Mouse (Mus musculus) limb, embryonic 13.5 days (tissue): ENCODE results near the gene Ccdc63. TPM values are rescaled to one million over a fixed set of nuclear protein-coding genes. Genes with fewer than 3 reads are reported as not detected.

Experiments used
- ATAC-seq: fragments of 200-750 bp; cut with Nextera tagmentation; 2 replicates; pipeline ENCODE4 v1.8.0; 2017; ENCODE audit warnings: low read depth, moderate number of reproducible peaks, moderate TSS enrichment; ENCODE audit not compliant: low FRiP score
- H3K27ac ChIP-seq: fragments of 300-500 bp; sonication (generic); 2 replicates; pipeline ENCODE4 v1.5.1; 2015; ENCODE audit warnings: inconsistent platforms, mild to moderate bottlenecking, moderate library complexity
- H3K27me3 ChIP-seq: fragments of 300-500 bp; sonication (generic); 2 replicates; pipeline ENCODE4 v1.6.1; 2015; ENCODE audit warnings: mild to moderate bottlenecking, inconsistent platforms
- H3K36me3 ChIP-seq: fragments of 300-500 bp; sonication (generic); 2 replicates; pipeline ENCODE4 v1.6.1; 2015; ENCODE audit warnings: inconsistent platforms, mild to moderate bottlenecking, moderate library complexity
- H3K4me1 ChIP-seq: fragments of 300-500 bp; sonication (generic); 2 replicates; pipeline ENCODE4 v1.6.1; 2015; ENCODE audit warnings: inconsistent platforms
- H3K4me2 ChIP-seq: fragments of 300-500 bp; sonication (generic); replicated peaks from 2 replicates; pipeline ENCODE4 v1.6.1; 2015; ENCODE audit warnings: inconsistent platforms, mild to moderate bottlenecking, moderate library complexity
- H3K4me3 ChIP-seq: fragments of 300-500 bp; sonication (generic); 2 replicates; pipeline ENCODE4 v1.5.1; 2015; ENCODE audit warnings: moderate library complexity, mild to moderate bottlenecking, inconsistent platforms
- H3K9ac ChIP-seq: fragments of 300-500 bp; sonication (generic); 2 replicates; pipeline ENCODE4 v1.6.1; 2015; ENCODE audit warnings: mild to moderate bottlenecking, inconsistent platforms
- H3K9me3 ChIP-seq: fragments of 300-500 bp; sonication (generic); 2 replicates; pipeline ENCODE4 v1.6.1; 2016; ENCODE audit warnings: inconsistent platforms
- WGBS: fragments of 180-500 bp; shearing (Covaris S2); methylation state at CpG from one replicate; pipeline ENCODE4 v1.1.7; 2015; 5-methylcytosine and 5-hydroxymethylcytosine counted together
- polyA plus RNA-seq: library from polyadenylated mRNA; unstranded; fragments of >200 nt; fragmentation: Nextera tagmentation; extraction: Ambion mirVana; gene quantifications from 2 replicates; pipeline ENCODE4 v1.2.1, GENCODE M21; 2015

The Ccdc63 gene
- polyA plus RNA-seq, 1 experiment from 2014 or later, result not detected

DNA sequence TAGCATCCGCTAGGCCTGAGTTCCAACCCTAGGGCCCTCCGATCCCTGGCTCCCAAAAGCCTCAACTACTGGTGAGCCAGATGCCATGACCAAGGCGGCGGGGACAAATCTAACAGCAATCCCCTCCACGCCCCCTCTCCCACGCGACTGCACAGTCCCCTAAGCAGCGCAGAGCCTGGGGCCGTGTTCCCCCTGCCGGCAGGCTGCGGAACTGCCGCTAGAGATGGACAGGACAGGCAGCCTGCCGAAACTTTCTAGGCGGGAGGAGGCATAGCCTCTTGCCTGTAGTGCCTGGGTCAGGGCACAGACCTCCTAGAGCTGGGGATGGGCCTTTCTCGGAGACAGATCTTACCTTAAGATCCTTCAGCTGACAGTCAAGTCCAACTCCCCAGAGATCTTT is 49.6 kb downstream of the Ccdc63 start:
- no peaks in the 10 kb centered on the region for H3K9me3 ChIP-seq
- H3K9ac ChIP-seq, result no peak overlapping the region
- H3K27ac ChIP-seq, result no peak overlapping the region
- 17% methylated on average over 15 of the region's 15 CpGs for WGBS
- no peak overlapping the region for H3K4me3 ChIP-seq
- H3K4me2 ChIP-seq, result no peak overlapping the region
- H3K36me3 ChIP-seq, result no peaks in the 10 kb centered on the region
- H3K27me3 ChIP-seq, result no peaks in the 10 kb centered on the region
- H3K4me1 ChIP-seq, result 0 out of 2 replicates have a peak, but pooled peaks cover 1% of the 10 kb centered on the region
- no peak for ATAC-seq

DNA sequence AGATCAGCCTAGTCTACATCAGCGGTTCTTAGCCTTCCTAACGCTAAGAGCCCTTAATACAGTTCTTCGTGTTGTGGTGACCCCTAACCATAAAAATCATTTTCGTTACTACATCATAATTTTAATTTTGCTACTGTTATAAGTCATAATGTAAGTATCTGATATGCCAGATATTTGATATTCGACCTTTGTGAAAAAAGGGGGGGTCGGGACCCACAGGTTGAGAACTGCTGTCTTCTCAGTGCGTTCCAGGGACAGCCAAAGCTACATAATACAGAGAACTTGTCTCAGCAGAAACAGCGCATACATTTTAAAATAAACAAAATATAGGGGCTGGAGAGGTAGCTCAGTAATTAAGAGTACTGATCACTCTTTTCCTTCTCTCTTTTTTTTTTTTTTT is 51.0 kb downstream of the Ccdc63 start:
- Histone ChIP-seq H3K9me3 (no peaks in the 10 kb centered on the region), H3K4me3 (no peak overlapping the region), H3K36me3 (no peaks in the 10 kb centered on the region), H3K4me1 (0 out of 2 replicates have a peak, but pooled peaks cover 7% of the 10 kb centered on the region), H3K27ac (no peak overlapping the region), H3K27me3 (no peaks in the 10 kb centered on the region), H3K4me2 (no peak overlapping the region), H3K9ac (no peak overlapping the region)
- ATAC-seq, result no peak
- WGBS, result 82% methylated on average over 8 of the region's 8 CpGs

DNA sequence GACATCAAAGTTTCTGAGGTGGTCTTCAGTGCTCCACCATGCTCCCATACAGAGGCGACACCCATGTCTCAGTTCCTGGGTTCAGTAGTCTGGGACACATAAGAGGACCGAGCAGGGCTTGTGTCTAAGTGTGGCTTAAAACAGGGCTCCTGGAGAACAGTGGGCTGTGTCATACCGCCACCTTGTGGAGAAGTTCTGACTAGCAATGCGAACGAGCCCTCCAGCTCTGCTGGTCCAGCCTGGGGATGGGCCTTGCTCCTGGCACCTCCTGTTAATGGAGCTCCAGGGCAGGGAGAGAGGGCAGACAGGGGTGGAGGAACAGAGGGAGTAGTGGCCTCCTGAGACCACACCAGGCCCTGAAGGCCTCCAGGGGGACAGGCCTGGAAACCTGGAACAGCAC is 51.7 kb downstream of the Ccdc63 start:
- no peak overlapping the region for H3K9ac ChIP-seq
- H3K4me3 ChIP-seq, result no peak overlapping the region
- 3% methylated on average over 5 of the region's 5 CpGs for WGBS
- no peak overlapping the region for H3K4me2 ChIP-seq
- no peaks in the 10 kb centered on the region for H3K27me3 ChIP-seq
- H3K27ac ChIP-seq, result no peak overlapping the region
- H3K36me3 ChIP-seq, result no peaks in the 10 kb centered on the region
- 0 out of 2 replicates have a peak, but pooled peaks cover 7% of the 10 kb centered on the region for H3K4me1 ChIP-seq
- no peaks in the 10 kb centered on the region for H3K9me3 ChIP-seq
- peak; percentile 51; the same call in 1 of the 2 replicates for ATAC-seq

DNA sequence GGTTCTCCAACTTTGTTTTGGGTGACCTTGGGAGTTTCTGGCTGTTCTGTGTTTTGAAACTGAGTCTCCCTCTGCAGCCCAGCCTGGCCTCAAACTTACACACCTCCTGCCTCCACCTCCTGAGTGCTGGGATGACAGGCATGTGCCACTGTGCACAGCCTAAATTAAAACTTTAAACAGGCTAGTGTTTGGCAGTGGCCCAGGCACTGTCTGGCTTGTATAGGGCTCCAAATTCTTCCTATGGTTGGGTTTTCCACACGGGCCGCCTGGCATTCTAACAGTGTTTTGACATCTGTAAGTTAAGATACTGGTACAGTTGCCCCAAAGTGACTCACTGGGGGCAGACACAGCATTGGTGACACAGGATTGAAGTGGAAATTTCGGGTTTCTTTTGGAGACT is 54.5 kb downstream of the Ccdc63 start:
- ATAC-seq, result no peak
- H3K9ac ChIP-seq, result no peak overlapping the region
- WGBS, result 67% methylated on average over 3 of the region's 3 CpGs

DNA sequence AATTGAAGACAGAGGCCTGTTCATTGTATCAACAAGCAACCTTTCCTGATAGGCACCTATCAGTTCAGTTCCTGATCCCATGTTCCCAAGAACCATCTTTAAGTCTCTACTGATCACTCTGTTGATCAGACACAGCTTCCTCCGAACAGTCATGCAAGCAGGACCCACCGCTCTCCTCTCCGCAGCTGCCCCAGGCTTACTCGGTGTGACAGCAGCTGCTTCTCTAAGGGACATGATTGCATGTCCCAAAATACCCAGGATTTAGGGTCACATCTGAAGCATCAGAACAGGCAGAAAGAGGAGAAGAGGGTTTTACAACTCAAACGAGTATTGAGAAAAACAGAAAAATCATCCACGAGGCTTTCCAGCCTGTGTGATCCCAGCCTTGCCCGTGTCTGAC is 55.3 kb downstream of the Ccdc63 start:
- Histone ChIP-seq H3K4me2 (no peak overlapping the region), H3K27ac (no peak overlapping the region), H3K4me1 (peaks cover 12% of the 10 kb centered on the region), H3K36me3 (no peaks in the 10 kb centered on the region), H3K9ac (no peak overlapping the region), H3K27me3 (no peaks in the 10 kb centered on the region), H3K9me3 (no peaks in the 10 kb centered on the region), H3K4me3 (no peak overlapping the region)
- no peak for ATAC-seq
- 74% methylated on average over 7 of the region's 7 CpGs for WGBS

More for the DNA sequence above, 54.5 kb downstream of the Ccdc63 start:
- no peaks in the 10 kb centered on the region for H3K36me3 ChIP-seq
- H3K4me2 ChIP-seq, result no peak overlapping the region
- H3K4me3 ChIP-seq, result no peak overlapping the region
- no peaks in the 10 kb centered on the region for H3K27me3 ChIP-seq
- peaks cover 7% of the 10 kb centered on the region; the same call in 1 of the 2 replicates for H3K4me1 ChIP-seq
- H3K9me3 ChIP-seq, result no peaks in the 10 kb centered on the region
- no peak overlapping the region for H3K27ac ChIP-seq

DNA sequence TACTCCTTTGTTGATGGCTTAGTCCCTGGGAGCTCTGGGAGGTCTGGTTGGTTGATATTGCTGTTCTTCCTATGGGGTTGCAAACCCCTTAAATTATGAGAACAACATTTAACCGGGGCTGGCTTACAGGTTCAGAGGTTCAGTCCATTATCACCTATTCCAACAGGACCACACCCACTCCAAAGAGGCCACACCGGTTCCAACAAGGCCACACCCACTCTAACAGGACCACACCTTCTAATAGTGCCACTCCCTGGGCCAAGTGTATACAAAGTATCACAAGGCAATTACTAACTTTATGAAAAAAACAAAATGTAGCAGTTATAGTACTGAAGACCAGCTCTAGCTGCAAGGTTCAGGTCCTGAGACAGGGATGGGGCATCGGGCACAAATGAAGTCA is 56.2 kb downstream of the Ccdc63 start:
- H3K4me1 ChIP-seq, result peaks cover 12% of the 10 kb centered on the region
- ATAC-seq, result no peak
- 68% methylated on average over 3 of the region's 3 CpGs for WGBS

DNA sequence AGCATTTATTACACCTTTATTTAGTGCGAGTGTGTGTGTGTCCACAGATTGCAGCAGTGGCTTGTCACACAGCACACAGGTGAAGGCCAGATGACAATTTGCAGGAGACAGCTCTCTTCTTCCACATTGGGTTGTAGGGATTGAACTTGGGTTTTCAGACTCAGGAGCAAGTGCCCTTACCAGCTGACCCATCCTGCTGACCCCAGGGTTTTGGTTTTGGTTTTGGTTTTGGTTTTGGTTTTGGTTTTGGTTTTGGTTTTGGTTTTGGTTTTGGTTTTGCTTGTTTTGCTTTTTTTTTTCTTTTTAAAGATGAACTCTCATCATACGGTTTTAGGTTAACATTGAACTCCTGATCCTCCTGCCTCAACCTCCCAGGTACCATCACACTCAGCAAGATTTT is 57.3 kb downstream of the Ccdc63 start:
- no peaks in the 10 kb centered on the region for H3K9me3 ChIP-seq
- 94% methylated on average over 2 of the region's 2 CpGs for WGBS

More for the DNA sequence above, 56.2 kb downstream of the Ccdc63 start:
- Histone ChIP-seq H3K36me3 (no peaks in the 10 kb centered on the region), H3K4me3 (no peak overlapping the region), H3K27ac (no peak overlapping the region), H3K9ac (no peak overlapping the region), H3K4me2 (no peak overlapping the region), H3K27me3 (no peaks in the 10 kb centered on the region), H3K9me3 (no peaks in the 10 kb centered on the region)

DNA sequence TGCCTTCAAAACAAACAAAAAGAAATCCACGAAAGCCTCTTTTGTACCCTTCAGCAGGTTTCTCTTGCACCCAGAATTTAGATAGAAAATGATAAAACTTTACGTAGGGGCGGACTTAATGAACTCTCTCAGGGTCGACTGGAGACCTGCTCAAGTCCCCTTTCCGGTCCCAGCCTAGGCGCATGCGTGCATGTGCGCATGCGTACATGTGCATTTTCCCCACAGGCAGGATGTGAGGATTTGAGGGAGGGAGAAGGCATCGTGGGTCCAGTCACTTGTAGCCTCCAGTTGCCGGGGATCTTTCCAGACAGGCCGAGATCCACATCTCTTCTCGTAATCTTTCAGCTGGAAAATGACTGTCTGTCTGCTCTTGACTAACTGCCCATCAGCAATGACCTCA is 59.2 kb downstream of the Ccdc63 start:
- no peak overlapping the region for H3K9ac ChIP-seq
- no peaks in the 10 kb centered on the region for H3K36me3 ChIP-seq
- ATAC-seq, result no peak
- no peak overlapping the region for H3K27ac ChIP-seq
- peaks cover 12% of the 10 kb centered on the region for H3K4me1 ChIP-seq
- H3K27me3 ChIP-seq, result no peaks in the 10 kb centered on the region
- H3K4me3 ChIP-seq, result no peak overlapping the region
- no peak overlapping the region for H3K4me2 ChIP-seq
- 89% methylated on average over 13 of the region's 13 CpGs for WGBS
- H3K9me3 ChIP-seq, result no peaks in the 10 kb centered on the region

More for the DNA sequence above, 57.3 kb downstream of the Ccdc63 start:
- no peaks in the 10 kb centered on the region for H3K27me3 ChIP-seq
- H3K9ac ChIP-seq, result no peak overlapping the region
- ATAC-seq, result no peak
- H3K36me3 ChIP-seq, result no peaks in the 10 kb centered on the region
- H3K4me2 ChIP-seq, result no peak overlapping the region
- peaks cover 12% of the 10 kb centered on the region for H3K4me1 ChIP-seq
- H3K27ac ChIP-seq, result no peak overlapping the region
- no peak overlapping the region for H3K4me3 ChIP-seq

DNA sequence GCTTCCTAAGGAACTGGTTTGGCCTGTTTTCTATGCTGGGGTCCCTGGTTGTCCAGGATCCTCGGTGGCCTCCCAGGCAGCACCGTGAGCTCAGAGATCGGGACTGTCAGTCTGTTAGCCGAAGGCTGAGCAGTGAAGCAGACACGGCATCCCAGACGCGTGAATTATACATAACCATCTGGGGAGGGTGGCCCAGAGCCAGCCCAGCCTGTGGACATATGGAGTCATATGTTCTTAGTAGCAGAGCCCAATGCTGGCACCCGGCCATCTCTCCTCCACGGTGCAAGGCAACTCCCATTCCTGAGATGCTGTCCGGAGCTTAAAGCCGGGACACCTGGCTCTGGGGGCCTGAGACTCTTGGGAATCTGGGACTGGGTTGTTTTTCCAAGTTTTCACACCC is 59.7 kb downstream of the Ccdc63 start:
- peak; percentile 83 for ATAC-seq
- WGBS, result 44% methylated on average over 11 of the region's 11 CpGs

DNA sequence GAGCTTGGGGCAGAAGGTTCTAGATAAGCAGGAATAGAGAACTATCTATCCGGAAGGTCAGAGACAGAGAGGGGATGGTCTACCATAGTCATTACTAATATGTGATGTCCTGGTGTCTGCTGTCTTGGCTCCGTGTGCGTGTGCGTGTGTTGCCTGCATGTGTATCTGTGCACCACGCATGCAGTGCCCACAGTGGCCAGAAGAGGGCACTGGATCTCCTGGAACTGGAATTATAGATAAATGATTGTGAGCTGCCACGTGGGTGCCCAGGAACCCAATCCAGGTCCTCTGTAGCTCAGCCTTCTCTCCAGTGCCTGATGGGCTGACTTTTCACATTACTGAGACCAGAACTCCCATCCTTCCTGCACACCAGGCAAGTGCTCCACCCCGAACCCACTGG is 60.8 kb downstream of the Ccdc63 start:
- no peak overlapping the region for H3K27ac ChIP-seq
- no peaks in the 10 kb centered on the region for H3K36me3 ChIP-seq
- H3K27me3 ChIP-seq, result no peaks in the 10 kb centered on the region
- no peaks in the 10 kb centered on the region for H3K9me3 ChIP-seq
- peaks cover 5% of the 10 kb centered on the region for H3K4me1 ChIP-seq
- no peak overlapping the region for H3K4me3 ChIP-seq
- no peak overlapping the region for H3K4me2 ChIP-seq
- ATAC-seq, result no peak
- no peak overlapping the region for H3K9ac ChIP-seq
- WGBS, result 81% methylated on average over 7 of the region's 7 CpGs

More for the DNA sequence above, 59.7 kb downstream of the Ccdc63 start:
- no peaks in the 10 kb centered on the region for H3K9me3 ChIP-seq
- H3K27me3 ChIP-seq, result no peaks in the 10 kb centered on the region
- no peak overlapping the region for H3K4me2 ChIP-seq
- no peak overlapping the region for H3K9ac ChIP-seq
- no peaks in the 10 kb centered on the region for H3K36me3 ChIP-seq
- no peak overlapping the region; the same call in 1 of the 2 replicates for H3K27ac ChIP-seq
- no peak overlapping the region for H3K4me3 ChIP-seq
- H3K4me1 ChIP-seq, result peaks cover 9% of the 10 kb centered on the region

DNA sequence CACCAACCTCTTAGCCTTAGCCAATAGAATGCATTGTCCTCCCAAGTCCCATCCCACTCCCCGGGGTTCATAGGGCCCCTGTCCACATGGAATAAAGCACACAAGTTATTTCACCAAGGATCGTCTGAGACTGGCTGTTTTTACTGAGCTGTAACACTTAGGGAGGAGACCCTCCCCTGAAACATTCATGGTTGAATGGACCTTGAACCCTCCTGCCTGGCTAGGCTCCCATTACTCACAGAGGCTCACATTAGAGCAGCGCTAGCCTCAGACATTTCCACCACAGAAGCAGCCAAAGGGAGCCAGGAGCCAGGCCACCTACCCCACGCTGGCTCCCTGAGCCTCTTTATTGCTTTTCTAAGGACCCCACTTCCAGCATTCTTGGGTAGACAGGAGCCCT is 63.4 kb downstream of the Ccdc63 start:
- Histone ChIP-seq H3K4me2 (no peak overlapping the region), H3K27me3 (no peaks in the 10 kb centered on the region), H3K27ac (no peak overlapping the region), H3K9me3 (no peaks in the 10 kb centered on the region), H3K9ac (no peak overlapping the region), H3K4me3 (no peak overlapping the region), H3K36me3 (no peaks in the 10 kb centered on the region), H3K4me1 (peaks cover 5% of the 10 kb centered on the region)
- no peak for ATAC-seq
- WGBS, result 74% methylated on average over 4 of the region's 4 CpGs

DNA sequence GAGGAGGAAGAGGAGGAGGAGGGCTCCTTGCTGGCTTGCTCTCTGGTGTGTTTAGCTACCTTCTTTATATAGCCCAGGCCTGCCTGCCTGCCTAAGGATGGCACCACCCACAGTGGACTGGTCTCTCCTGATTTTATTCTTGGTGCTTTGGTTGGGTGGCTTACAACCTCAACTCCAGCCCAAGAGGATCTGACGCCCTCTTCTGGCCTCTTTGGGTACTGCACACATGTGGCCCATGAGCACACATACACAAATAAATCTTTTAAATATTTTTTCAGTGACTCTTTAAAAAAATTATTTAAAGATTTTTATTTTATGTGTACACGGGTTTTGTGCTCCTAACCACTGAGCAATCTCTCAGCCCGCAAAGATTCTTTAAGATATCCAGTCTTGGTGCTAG is 64.9 kb downstream of the Ccdc63 start:
- Histone ChIP-seq H3K4me3 (no peak overlapping the region), H3K4me1 (peaks cover 3% of the 10 kb centered on the region), H3K9ac (no peak overlapping the region), H3K36me3 (no peaks in the 10 kb centered on the region), H3K4me2 (no peak overlapping the region), H3K9me3 (no peaks in the 10 kb centered on the region), H3K27ac (no peak overlapping the region), H3K27me3 (no peaks in the 10 kb centered on the region)
- ATAC-seq, result no peak
- 52% methylated on average over 3 of the region's 3 CpGs for WGBS

DNA sequence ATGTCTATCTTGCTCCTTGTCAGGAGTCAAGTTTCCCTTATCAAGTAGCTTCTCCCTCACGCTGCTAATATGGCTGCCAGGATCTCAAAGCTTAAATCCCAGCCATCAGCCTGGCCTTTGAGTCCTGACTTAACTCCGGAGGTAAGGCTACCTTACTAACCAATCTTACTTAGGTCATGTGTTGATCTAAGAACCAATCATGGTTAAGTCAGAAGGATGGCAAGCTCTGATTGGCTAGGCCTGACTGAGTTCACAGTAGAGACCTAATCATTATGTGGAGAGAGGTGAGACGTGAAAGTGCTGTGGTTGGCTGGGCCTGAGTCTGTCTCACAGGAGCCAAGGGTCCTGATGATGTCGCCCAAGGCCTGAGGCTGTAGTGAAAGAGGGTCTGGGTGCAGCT is 68.6 kb downstream of the Ccdc63 start:
- ATAC-seq, result no peak
- Histone ChIP-seq H3K27ac (no peak overlapping the region), H3K4me2 (no peak overlapping the region), H3K36me3 (no peaks in the 10 kb centered on the region), H3K4me3 (no peak overlapping the region), H3K4me1 (no peaks in the 10 kb centered on the region), H3K9ac (no peak overlapping the region), H3K9me3 (no peaks in the 10 kb centered on the region), H3K27me3 (no peaks in the 10 kb centered on the region)
- 76% methylated on average over 4 of the region's 4 CpGs for WGBS
